Mouse (Mus musculus) bone marrow macrophage, adult 2 months (primary cell): ENCODE results near the gene Dnah17.

ENCODE experiments used
- CTCF ChIP-seq: IDR thresholded peaks from 2 replicates; pipeline ENCODE4 v1.5.1; 2012; ENCODE audit warnings: low read depth, mild to moderate bottlenecking, low read length, moderate library complexity
- POLR2A ChIP-seq: IDR thresholded peaks from 2 replicates; pipeline ENCODE4 v1.6.1; 2012; ENCODE audit warnings: mild to moderate bottlenecking, low read depth, low read length, borderline replicate concordance

DNA sequence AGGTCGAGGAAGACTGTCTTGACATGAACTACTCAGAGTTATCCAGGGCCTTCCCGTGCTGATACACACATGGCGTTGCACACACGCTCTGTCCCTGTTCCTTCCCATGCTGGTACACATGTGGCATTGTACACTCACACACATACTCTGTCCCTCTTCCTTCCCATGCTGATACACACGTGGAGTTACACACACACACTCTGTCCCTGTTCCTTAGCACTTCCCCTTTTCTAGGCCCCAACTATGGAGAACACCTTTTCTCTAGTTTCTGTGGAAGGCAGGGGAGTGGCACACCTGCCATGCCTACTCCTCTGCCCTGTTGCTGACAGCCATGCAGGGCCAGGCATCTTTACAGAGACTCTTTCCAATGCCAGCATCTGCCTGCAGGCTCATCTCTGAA lies 47.8 kb upstream of the Dnah17 start:
- TF ChIP-seq CTCF (no peak), POLR2A (no peak)
